Mouse (Mus musculus) naive thymus-derived CD4-positive, alpha-beta T cell, adult 2 months (primary cell): ENCODE results near the gene Gtpbp4.
"Not testable (repeated sequence)": the region's sequence is repeated elsewhere in the genome, so short reads cannot be mapped to it uniquely, and the experiment has no call there.

Experiments
- DNase-seq: peaks from one replicate; pipeline ENCODE4 v3.0.0-alpha.2; 2011; ENCODE audit warnings: low read depth

The Gtpbp4 gene

GRCm38 (mm10) chr13:8972369-8972768 is 23.5 kb downstream of the Gtpbp4 start:
- DNase-seq: no peak

- no peak for DNase-seq
These were observed 28.1 kb downstream of the Gtpbp4 start for GRCm38 (mm10) chr13:8967742-8968141.

DNA sequence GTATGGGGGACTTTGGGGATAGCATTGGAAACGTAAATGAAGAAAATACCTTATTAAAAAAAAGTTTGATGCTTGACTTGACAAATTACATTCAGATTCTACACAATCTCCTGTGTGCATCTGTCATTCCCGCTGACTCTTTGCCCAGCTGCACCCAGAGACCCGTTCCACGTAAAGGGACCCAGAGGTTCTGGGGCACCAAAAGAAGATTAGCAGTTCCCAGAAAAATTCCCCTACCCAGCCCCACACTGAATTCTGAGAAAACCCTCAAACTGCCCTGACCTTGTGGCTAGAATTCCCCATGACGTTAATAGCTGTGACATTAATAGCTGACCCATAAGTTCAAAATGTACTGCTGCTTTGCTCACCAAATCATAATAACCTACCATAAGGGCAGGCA is 30.7 kb downstream of the Gtpbp4 start:
- no peak for DNase-seq

DNA sequence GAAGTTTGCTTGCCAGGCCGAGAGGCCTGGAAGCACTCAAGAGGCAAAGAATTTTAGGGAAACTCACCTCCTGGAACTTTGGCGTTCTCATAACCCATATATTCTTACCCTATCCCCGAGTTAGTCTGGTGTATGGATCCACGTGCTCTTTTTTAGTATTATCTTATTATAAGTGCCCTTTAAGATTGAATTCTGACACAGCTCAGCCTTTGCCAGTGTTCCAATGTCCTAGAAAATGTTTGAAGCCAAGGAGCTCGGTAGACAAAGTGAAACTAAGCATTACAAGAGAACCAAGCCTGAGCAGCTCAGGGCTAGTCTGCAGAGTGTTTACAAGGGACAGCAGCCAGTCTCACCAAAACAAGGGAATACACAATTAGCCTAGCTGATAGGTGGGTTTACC is 33.6 kb downstream of the Gtpbp4 start:
- not testable (repeated sequence) for DNase-seq

DNA sequence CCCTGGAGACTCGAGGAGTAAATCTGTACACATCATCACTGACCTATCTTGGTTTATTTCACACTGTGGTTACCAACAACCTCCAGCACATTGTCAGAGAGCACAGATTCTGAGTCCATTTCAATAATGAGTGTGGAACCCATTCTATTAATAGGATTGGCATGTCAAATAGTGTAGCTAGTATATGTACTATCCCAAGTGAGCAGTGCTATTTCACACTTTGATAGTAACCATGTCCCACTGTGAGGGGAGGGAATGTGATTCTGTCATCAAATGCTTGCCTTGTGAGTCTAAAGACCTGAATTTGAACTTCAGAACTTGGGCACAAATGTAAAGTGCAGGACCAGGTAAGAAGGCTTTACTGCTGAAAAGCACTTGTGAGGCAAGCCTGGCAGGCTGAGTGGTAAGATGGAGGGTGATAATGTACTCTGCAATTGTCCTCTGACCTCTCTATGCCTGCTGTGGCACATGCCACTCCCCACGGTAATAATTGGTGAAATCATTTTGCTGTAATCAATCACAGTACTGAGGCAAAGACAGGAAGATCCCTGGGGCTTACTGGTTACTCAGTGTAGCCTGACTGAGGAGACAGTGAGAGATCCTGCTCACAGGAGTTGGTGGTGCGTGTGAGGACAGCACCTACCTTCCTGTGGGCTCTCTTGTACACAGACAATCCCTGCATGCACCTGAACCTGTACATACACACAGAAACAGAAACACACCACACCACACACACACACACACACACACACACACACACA is 34.6 kb downstream of the Gtpbp4 start:
- not testable (repeated sequence) for DNase-seq

DNA sequence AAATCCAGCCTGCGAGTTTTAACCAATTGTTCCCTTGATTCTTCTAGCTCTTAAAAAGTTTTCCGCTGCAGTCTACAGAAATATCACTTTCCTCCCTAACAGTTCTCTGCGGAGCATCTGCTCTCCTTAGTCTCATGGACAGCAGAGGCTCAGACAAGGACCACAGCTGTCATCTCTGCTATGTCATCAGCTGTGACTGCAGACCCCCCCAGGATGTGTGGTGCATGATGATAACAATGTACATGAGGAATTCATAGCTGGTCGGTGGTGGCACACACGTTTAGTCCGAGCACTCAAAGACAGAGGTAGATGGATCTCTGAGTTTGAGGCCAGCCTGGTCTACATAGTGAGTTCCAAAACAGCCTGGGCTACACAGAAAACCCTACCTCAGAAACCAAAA is 36.3 kb downstream of the Gtpbp4 start:
- DNase-seq: not testable (repeated sequence)

GRCm38 (mm10) chr13:8959058-8959457 is 36.8 kb downstream of the Gtpbp4 start:
- DNase-seq: not testable (repeated sequence)

DNA sequence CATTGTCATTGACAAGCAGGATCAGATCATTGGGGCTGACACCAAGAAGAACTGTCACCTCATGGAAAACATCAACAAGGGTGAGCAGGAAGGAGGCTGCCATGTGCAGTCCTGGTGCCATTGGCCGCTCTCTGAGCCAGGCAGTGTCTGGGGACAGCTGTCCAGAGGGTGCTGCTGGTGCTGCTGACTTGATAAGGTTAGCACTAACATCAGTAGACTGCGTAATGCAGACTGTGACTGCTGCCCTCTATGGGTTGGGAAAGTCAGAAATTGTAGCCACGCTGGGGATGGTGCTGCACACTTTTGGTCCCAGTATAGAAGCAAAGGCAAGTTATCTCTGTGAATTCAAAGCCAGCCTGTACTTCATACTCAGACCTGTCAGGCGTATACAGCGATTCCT is 39.0 kb downstream of the Gtpbp4 start:
- DNase-seq: not testable (repeated sequence)

GRCm38 (mm10) chr13:8955127-8955526 is 40.8 kb downstream of the Gtpbp4 start:
- not testable (repeated sequence) for DNase-seq

GRCm38 (mm10) chr13:8952563-8952962 is 43.3 kb downstream of the Gtpbp4 start, which contains the start of gene Idi2:
Gene Idi2 (plus strand): TSS chr13:8952863.
- DNase-seq: not testable (repeated sequence)

DNA sequence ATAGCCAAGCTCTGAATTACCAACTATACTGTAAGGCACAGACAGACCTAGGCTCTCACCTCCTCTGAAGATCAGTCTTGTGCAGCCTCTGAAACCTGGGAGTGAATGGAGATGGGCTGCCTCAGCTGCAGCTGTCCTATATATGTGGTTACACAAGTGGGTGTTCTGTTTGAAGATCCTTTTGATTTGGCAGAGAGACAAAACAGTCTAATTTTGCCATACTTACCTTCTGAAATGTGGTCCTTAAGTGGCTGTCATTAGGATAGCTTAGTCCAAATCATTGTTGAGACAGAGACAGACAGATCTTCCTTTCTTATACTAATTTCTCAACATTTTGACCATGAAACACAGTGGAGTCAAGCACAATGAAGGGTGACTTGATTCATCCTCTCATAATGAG is 47.8 kb downstream of the Gtpbp4 start, which contains the start of gene Gm9745:
Gene Gm9745 (minus strand): TSS at position 101 of the 400 bp plus-strand sequence.
- DNase-seq: not testable (repeated sequence)

DNA sequence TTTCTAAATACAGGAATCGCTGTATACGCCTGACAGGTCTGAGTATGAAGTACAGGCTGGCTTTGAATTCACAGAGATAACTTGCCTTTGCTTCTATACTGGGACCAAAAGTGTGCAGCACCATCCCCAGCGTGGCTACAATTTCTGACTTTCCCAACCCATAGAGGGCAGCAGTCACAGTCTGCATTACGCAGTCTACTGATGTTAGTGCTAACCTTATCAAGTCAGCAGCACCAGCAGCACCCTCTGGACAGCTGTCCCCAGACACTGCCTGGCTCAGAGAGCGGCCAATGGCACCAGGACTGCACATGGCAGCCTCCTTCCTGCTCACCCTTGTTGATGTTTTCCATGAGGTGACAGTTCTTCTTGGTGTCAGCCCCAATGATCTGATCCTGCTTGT is 52.1 kb downstream of the Gtpbp4 start:
- not testable (repeated sequence) for DNase-seq

DNA sequence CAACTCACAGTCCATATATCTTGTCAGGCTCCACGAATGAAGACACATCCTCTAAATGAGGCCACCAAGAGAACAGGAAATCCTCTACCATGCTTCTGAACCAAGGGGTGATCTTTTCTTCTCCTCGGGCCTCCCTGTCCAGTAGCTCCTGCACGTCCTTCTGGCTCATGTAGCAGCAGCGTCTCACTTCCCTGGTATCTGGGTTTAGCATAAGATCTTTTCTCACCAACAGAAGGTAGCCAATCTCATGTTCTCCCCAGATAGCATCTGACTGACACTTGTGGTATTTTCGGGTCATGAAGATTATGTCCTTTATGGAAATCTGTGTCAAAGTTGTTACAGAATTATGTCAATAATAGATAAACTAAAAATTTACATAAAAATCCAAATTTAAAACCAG is 54.2 kb downstream of the Gtpbp4 start:
- not testable (repeated sequence) for DNase-seq

DNA sequence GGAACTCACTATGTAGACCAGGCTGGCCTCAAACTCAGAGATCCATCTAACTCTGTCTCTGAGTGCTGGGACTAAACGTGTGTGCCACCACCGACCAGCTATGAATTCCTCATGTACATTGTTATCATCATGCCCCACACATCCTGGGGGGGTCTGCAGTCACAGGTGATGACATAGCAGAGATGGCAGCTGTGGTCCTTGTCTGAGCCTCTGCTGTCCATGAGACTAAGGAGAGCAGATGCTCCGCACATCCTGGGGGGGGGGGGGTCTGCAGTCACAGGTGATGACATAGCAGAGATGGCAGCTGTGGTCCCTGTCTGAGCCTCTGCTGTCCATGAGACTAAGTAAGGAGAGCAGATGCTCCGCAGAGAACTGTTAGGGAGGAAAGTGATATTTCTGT is 54.8 kb downstream of the Gtpbp4 start:
- DNase-seq: not testable (repeated sequence)

- DNase-seq: not testable (repeated sequence)
These were observed 58.2 kb downstream of the Gtpbp4 start for GRCm38 (mm10) chr13:8937611-8938140.

DNA sequence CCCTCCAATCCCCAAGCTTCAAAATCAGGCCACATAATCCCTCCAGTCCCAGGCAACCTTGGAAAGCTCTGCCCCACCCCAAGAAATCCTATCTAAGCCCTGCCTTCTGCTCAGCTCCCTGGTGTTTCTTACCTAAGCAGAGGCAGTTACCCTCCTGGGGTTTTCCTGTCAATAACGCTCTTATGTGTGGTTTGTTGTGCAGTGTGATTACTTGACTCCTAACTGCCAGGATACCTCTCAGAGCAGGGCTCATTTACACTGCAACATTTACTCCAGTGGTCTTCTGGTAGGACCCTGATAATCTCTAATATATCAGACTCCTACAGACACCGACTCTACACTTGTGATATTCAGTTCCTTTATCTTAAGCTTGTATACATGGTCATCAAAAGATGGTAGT is 62.4 kb downstream of the Gtpbp4 start:
- no peak for DNase-seq
